Mouse (Mus musculus): ENCODE results near the gene Utp14a.

Gene Utp14a

DNA sequence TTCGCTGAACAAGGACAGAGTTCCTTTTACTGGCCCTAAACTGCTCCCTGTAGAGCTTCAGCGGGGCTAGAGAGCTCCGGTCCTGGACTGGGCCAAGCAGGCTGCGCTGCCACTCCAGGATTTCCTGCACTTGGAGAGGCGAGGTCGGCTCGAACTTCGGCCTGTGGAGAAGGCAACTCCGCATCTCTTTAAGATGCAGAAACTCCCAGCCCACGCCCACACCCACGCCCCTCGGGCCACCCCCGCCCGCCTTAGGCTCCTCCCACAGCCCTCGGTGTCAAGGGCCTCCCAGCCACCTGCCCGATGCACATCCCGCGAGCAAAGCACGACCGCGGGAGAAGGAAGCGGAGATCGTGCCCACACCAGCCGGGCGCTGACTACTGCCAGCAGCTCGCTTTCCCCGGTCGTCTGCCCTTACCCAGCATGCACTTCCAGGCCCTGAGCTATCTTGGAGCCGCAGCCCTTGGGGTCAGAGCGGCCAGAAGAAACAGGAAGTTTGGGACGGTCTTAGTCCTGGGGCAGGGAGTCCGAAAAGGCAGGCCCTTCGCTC, 57.9 kb downstream of the Utp14a start:
- peak; percentile 82 for DNase-seq

DNA sequence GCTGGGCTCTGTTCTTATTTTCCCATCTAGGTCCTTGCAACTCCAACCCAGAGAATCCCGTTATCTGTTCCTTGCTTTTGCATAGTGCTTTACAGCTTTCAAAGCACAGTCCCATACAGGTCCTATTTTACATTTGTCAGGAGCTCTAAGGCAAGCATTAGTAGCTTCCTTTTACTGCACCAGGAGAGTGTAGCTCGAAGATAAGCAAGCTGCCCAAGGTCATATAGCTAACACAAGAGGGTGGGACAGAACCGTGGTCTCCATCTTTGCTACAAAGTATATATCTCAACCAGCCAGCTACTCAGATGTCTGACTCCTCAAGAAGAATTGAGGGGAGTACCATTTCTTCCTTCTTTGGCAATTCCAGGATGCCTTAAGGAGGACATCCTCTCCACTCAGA, 60.8 kb downstream of the Utp14a start:
- DNase-seq, result no peak

DNA sequence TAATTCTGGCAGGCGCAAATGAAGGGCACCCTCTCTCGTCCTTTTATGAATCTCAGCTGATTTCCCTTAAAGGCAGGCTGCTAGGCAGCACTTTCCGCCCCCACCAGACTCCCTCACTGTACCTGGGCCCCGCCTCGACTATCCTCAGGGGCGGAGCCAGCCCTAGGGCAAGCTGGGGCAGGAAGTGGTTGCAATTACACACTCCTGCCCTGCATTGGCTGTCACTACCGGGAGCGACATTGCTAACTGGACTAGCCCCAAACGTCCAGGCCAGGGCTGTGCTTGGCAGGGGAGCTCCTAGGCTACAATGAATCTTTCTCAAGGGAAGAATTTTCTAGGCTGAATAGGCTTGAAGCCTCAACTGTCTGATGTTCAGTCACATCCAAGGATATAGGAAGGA, 61.5 kb downstream of the Utp14a start:
- no peak for DNase-seq
